Mouse (Mus musculus) stomach, postnatal 0 days (tissue): ENCODE measurements around the gene Dock4.

Experiments
- CTCF ChIP-seq: IDR thresholded peaks from 2 replicates; pipeline ENCODE4 v1.5.1; 2016; ENCODE audit warnings: antibody characterized with exemption, low read depth, mild to moderate bottlenecking, moderate library complexity
- EP300 ChIP-seq: optimal IDR thresholded peaks from 2 replicates; pipeline ENCODE3; 2016; ENCODE audit warnings: antibody characterized with exemption

DNA sequence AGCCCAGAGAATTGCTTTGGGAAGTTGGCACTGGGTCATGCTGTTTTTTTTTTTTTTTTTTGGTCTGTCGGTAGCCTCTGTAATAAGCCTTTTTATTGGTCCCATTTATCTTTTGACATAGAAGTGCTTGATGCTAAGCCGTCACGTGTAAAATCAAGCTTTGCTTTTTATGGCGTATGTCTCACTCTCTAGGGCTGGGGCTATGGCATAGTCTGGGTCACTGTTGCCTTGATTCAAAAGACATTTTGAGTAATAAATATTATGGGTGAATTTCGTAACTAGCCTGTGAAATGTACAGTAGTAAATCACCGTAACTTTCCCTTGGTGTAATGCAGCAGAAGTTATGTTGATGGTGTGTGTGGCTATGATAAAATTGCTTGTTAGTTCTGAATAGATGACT is 93.0 kb downstream of the Dock4 start:
- TF ChIP-seq CTCF (no peak), EP300 (no peak)
